Mouse (Mus musculus) spleen, adult 2 months (tissue): Measurements from ENCODE around the gene Irf2.

Experiments used
- CTCF ChIP-seq: fragments of 200-500 bp; IDR thresholded peaks from 2 replicates; pipeline ENCODE4 v1.5.1; 2011; ENCODE audit warnings: mild to moderate bottlenecking, inconsistent platforms; ENCODE audit not compliant: insufficient read depth, insufficient read length, insufficient replicate concordance; ENCODE audit errors: extremely low read depth
- POLR2A ChIP-seq: fragments of 200-500 bp; IDR thresholded peaks from 2 replicates; pipeline ENCODE4 v1.6.1; 2011; ENCODE audit warnings: low read depth, low read length, inconsistent platforms

- TF ChIP-seq CTCF, result no peak
- TF ChIP-seq POLR2A, result no peak
Observed at GRCm38 (mm10) chr8:46713844-46714243, 25.7 kb upstream of the Irf2 start.
